Mouse (Mus musculus) brain, embryonic 14.5 days (tissue): ENCODE data around the gene 4921517D22Rik. TPM values are rescaled to one million over a fixed set of nuclear protein-coding genes. Genes with fewer than 3 reads are reported as not detected.

Source experiments
- DNase-seq: peaks from one replicate; pipeline ENCODE4 v3.0.0-alpha.2; 2011; ENCODE audit warnings: low read depth
- CTCF ChIP-seq: fragments of 200-500 bp; IDR thresholded peaks from 2 replicates; pipeline ENCODE4 v1.5.1; 2012; ENCODE audit warnings: inconsistent platforms, mild to moderate bottlenecking, moderate library complexity, borderline replicate concordance; ENCODE audit not compliant: insufficient read depth, insufficient read length; ENCODE audit errors: extremely low read depth
- POLR2A ChIP-seq: fragments of 200-500 bp; IDR thresholded peaks from 2 replicates; pipeline ENCODE4 v1.6.1; 2012; ENCODE audit warnings: mild to moderate bottlenecking, inconsistent platforms, borderline replicate concordance; ENCODE audit not compliant: poor library complexity, insufficient read depth, insufficient read length, severe bottlenecking; ENCODE audit errors: extremely low read depth
- polyA plus RNA-seq: library from polyadenylated mRNA; depleted of rRNA; stranded (reverse); fragments of >200 nt; gene quantifications from 2 replicates; pipeline ENCODE4 v1.2.3, GENCODE M21; 2012

4921517D22Rik gene
- polyA plus RNA-seq, 1 experiment, result not detected

DNA sequence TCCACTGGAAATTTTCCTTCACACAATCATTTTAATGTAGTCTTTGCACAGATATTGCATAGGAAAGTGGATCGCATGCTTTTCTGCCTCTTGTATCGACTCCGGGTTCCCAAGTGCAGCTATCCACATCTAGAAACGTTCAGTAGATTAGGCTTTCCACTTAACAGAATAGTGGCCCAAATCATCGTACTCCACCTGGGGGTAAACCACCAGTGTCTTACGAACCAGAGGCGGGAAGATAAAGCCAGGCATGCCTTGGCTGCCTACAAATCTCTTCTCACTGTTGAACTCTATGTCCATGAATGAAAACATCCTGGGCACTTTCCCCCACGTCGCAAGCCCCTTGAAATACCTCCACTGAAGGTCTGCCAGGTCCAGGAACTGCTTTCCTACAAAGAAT, 4.6 kb downstream of the 4921517D22Rik start:
- DNase-seq, result no peak
- TF ChIP-seq POLR2A, result no peak
- no peak for TF ChIP-seq CTCF

DNA sequence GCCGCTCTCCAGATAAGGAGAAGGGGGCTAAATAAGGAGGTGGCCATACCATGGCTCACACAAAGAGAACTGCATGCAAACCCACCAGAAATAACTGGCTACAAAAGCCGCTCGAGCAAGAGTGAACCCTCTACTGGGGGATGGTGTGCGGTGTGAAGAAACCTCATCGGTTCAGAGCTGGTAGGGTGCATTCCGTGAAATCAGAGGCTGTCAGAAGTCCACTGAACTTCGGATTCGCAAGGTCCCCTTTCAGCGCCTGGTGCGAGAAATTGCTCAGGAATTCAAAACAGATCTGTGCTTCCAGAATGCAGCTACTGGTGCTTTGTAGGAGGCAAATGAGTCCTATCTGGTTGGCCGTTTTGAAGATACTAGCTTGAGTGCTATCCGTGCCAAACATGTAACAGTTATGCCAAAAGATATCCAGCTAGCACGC, 5.6 kb downstream of the 4921517D22Rik start:
- TF ChIP-seq CTCF, result no peak
- no peak for TF ChIP-seq POLR2A
- no peak for DNase-seq

DNA sequence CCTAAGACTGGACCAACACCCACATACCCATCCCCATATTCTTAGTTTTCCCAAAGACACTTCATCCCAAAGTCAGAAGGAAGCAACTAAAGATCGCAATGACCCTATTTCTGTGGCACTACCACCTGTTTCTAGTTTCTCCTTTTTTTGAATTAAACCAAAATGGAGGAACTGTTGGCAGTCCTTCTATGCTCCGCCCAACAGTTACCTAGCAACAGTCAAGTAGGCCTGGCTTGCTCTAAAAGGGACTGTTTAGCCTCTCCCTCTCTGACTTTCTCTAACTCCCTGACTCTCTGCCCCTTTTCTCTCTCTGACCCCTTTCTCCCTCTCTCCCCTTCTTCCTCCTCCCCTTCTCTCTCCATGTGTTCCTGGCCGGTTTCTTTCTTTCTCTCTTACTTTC, 8.7 kb downstream of the 4921517D22Rik start:
- DNase-seq, result no peak
- TF ChIP-seq CTCF, result no peak
- TF ChIP-seq POLR2A, result no peak

DNA sequence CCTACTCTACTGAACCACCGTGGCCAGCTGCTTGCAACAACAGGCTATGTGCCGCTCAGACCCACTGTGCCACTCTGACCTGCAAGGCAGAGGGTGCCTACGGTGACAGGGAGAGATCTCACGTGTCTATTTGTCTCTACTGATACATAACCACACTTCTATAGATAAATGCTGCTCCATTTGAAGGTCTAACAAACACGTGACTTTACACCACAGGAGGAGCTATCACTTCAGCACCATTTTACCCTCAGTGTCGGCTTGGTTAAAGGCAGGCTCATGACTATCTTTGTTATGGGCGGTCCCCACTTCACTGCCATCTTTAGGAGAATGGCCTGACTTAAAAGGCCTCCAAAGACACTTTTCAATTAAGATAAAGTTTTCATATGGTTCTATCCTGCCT, 11.3 kb downstream of the 4921517D22Rik start:
- DNase-seq, result no peak
- no peak for TF ChIP-seq POLR2A
- no peak for TF ChIP-seq CTCF

DNA sequence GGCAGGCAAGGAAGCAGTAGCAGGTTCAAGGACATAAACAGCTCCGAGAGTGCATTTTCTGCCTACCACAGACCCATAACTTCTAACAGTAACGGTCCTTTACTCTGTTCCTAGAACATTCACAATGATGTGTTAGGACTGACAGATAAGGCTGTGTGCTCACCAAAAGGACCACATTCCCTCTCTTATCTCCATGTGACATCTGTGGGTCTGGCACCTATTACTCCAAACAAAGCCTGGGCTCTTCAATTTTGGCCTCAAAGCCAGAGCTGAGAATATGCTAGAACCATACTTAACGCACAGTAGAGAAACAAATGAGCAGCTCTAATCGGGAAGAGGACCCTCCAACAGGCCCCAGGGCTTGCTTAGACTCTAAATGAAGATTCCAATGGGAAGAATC, 14.0 kb downstream of the 4921517D22Rik start:
- TF ChIP-seq POLR2A (no peak), CTCF (no peak)
- no peak for DNase-seq

DNA sequence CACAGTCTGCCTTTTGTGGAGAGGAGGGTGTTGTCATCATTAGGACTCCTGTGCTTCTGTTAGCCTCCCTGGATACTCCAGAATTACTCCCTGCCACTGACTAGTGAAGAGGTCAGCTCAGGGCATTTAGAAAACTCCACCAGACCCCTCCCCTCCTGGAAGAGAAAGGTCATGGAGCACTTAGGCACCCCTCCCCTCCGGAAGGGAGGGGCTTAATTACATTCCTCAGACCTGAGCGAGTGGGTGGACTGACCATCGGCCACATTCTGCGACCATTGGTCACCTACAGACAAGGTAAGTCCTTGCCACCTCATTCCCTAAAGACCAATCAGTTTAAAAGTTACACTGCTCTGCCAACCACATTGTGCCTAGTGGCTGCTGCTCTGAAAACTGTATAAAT, 14.6 kb downstream of the 4921517D22Rik start:
- DNase-seq, result no peak
- no peak for TF ChIP-seq POLR2A
- TF ChIP-seq CTCF, result no peak

DNA sequence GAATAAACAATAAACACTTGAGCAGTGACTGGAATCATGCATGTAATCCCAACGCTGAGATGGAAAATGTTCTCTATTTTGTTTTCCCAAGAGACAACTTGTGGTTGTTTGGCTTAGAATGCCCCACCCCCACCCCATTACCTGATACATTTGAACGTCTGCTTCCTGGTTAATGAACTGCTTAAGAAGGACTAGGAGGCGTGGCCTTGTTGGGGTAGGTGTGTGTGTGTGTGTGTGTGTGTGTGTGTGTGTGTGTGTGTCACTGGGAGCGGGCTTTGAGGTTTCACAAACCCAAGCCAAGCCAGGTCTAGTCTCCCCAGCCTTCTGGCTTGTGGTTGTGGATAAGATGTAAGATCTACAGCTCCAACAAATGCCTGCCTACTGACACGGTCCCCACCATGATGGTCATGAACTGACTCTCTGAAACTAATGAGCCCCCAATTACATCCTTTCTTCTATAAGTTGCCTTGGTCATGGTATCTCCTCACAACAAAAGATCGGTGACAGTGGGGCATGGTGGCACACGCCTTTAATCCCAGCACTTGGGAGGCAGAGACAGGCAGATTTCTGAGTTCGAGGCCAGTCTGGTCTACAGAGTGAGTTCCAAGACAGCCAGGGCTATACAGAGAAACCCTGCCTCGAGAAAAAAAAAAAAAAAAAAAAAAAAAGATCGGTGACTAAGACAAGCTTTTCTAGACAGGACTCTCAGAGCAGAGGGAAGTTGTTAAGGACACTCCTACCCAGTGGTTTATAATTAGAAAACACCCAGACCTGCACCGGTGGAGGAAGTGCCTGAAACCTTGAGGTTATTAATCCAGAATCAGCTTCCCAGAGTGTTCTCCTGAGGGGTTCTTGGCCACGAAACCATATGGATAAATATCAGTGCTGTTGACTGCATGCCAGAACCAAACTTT, 17.3 kb downstream of the 4921517D22Rik start:
- no peak for TF ChIP-seq CTCF
- no peak for TF ChIP-seq POLR2A

DNA sequence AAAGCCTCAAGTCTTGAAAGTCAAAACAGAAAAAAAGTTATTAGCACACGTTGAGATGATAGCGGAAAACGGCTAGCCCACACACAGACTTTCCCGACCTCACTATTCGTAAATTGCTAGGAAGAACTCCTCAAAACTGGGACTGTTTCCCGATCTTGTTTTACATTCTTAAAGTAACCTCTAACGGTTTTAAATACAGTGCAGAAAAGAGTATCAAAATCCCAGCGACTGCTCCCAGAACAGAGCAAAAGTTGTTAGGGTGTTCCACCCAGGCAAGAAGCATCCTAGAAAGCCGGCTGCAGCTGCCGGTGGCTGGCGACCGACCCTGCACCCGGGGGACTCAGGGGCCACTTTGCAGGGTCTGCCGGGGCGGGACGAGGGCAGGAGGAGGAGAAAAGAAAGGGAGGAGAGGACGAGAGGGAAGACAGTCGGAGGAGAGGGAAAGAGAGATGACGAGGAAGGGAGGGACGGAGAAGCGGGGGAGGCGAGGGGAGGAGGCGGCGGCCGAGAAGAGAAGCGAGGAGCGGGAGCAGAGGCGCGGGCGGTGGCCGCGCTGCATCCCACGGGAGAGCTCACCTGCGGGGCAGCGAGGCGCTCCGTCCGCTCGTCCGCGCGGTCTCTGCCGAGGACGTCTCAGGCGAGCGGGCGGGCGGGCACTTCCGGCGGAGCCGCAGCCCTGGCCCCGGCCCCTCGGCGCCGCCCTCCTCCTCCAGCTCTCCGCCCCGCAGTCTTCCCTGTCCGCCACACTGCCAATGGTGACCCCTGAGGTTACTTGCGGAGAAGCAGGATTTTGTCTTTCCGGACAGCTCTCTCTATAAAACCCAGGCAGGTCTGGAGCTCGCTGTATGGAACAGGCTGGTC, 18.5 kb downstream of the 4921517D22Rik start, which contains the start of gene Golm1:
Gene Golm1, minus strand, starts transcription at position 661 of the 861 bp plus-strand sequence.
- peak; percentile 77 for DNase-seq
- TF ChIP-seq POLR2A (peak; percentile 79), CTCF (no peak)

More for the DNA sequence above, 17.3 kb downstream of the 4921517D22Rik start:
- peak; percentile 7 for DNase-seq

DNA sequence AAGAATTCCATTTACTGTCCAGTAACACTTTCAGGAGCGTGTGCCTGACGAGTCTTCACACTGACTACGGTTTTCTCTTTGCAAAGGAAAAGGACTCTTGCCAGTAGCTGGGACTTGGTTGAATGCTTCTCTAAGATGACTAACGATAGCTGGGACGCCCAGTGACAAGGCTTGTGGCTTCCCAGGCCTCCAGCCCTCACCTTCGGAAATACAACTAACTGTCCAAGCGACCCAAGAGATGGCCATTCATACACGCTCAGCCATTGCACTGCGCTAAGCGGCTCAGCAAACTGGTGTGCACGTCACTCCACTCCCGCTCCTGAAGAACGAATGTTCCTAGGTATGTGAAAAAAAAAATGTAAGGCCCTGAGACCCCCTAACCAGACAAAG, 19.2 kb downstream of the 4921517D22Rik start:
- no peak for TF ChIP-seq POLR2A
- TF ChIP-seq CTCF, result no peak

DNA sequence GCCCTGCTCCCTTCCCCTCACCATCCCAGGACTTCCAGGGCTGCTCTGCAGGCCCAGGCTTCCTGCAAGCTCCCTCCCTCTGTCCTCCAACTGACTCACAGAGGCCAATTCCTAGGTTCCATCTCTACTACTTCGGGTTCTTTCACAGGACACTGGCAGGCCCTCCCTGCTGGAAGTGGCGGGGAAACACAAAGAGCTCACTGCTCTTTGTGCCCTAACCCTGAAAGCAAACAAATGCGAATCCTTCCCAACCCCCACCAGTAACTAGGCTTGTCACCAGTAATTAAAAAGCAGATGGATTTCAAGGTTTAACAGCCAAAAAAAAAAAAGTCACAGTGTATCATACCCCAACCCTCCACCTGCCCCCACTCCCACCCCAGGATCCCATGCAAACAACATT, 19.7 kb downstream of the 4921517D22Rik start:
- TF ChIP-seq POLR2A (no peak), CTCF (no peak)
- DNase-seq, result peak; percentile 84

More for the DNA sequence above, 19.2 kb downstream of the 4921517D22Rik start:
- peak; percentile 72 for DNase-seq

DNA sequence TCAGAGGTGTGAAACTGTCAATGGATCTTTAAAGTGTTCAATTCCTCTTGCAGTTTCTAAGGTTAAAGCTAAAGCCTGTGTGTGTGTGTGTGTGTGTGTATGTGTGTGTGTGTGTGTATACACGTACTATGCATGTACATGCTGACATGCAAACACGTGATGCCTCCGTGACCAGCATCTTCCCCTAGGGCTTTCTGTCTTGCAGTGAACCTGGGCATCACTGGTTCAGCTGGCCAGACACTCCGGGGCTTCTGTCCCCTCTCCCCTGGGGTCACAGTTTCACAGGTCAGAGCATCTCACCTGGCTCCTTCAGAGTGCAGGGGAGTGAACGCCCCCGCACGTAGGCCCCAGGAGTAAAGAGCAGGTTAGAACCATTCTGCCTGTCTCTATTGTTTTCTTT, 20.3 kb downstream of the 4921517D22Rik start:
- TF ChIP-seq CTCF (no peak), POLR2A (no peak)
- DNase-seq, result peak; percentile 58

DNA sequence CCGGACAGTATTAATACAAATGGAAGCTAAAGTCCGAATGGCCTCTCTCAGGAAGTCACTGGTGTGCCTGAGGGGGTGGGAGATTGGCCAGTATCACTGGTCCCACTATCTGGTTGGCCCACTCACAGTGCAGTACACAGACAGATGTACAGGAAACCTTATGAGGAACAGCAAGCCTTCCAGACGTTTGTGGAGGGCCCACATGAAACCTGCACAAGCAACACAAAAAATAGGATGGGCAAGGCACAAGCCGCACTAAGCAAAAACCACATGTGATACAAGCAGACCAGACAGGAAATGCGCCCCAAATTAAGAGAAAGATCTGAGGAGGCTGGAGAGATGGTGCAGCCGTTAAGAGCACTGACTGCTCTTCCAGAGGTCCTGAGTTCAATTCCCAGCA, 21.7 kb downstream of the 4921517D22Rik start:
- no peak for TF ChIP-seq POLR2A
- no peak for TF ChIP-seq CTCF
- no peak for DNase-seq

DNA sequence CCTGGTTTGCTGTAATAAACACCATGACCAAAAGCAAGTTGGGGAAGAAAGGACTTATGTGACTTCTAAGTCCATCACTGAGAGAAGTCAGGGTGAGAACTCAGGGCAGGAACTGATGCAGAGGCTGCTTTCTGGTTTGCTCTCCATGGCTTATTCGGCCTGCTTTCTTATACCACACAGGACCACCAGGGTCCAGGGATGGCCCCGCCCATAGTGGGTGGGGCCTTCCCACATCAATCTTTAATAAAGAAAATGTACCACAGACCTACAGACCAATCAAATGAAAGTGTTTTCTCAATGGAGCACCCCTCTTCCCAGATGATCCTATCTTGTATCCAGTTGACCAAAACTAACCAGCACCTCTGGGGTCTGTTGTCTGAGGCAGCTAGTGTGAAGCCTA, 22.4 kb downstream of the 4921517D22Rik start:
- no peak for TF ChIP-seq POLR2A
- no peak for TF ChIP-seq CTCF
- DNase-seq, result peak; percentile 57
